Mouse (Mus musculus): ENCODE data around the gene Adgrg3. TPM values are rescaled to one million over a fixed set of nuclear protein-coding genes. Genes with fewer than 3 reads are reported as not detected.

Adgrg3 gene
- polyA plus RNA-seq (2014; fragmentation: Illumina TruSeq; extraction: RNeasy Lipid Tissue Mini Kit (QIAGEN cat#74804); ENCODE audit: low read depth, low replicate concordance), result 2.5 TPM

DNA sequence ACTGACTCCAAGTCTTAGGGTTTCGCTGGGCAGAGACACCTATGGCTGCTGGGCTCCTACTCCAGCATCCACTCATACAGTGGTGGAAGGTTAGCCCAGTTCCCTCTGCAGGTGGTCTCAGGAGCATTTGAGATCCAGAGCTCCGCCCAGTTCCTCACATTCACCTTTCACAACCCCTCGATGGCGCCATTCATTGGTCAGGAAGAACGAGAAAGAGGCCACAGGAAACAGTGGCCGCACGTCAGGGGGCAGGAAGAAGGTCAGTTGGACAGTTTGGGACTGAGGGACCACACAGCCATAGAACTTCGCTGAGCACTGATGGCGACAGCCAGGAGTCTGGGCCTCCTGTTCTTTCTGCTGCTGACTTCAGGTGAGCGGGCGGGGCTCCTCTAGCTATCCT lies at the start of gene Adgrg3:
Gene Adgrg3, plus strand, starts transcription at position 242 of the 400 bp plus-strand sequence.

DNA sequence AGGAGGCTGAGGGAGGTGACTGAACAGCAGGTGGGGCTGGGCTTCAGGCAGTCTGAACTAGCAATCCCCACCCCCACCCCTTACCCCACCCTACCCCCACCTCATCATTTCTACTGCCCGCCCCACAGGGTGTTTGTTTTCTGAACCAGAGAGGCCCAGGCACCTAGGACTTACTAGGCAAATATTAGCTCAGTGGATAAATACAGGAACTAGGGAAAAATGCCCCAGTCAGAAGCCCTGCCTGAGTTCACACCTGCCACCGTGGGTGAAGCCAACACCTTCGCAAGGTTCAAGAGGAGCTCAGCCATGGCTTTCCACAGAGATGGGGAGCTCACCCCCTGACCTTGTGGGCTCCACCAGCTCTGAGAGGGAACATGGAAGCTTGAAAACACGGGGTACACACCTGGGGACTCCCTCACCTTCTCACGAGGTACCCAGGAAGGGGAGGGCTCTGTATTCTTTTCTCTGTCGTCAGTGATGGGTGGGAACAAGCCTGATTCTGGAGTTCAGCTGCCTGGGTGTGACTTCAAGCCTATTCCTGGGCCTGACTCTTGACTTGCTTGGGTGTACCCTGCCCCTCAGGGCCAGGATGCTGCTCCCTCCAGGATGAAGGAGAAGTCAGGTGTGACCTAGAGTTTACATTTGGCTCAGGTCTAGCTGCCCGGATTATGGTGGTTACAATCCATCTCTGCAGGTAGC lies 42.9 kb upstream of the Adgrg3 start, which contains the start of gene Adgrg1:
Gene Adgrg1, plus strand, starts transcription at position 285 of the 699 bp plus-strand sequence.

DNA sequence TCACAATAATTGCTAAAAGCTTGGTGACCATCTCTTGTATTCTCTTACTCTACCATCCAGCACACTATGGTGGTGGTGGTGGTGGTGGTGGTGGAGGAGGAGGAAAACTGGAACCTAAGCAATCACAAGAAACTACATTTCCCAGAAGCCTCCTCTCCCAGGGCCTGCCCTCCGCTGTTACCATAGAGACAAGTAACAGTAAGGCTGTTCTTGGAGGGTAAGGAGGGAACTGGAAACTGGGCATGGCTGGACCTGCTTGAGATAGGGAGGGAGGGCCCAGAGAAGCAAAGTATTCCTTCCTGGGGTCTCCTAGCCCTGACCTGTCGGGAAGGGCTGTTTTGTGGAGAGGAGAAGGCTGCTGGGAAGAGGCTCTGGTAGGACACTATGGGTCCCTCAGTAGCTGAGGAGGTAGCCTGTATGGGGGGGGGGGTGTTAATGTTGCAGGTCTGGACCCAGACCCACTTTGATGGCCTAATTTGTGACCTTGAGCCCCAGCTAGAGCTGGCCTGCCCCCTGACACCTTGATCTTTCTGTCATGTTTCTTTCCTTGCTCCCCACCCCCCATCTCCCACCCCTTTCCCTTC lies 37.5 kb downstream of the Adgrg3 start, which contains the start of gene Drc7:
Gene Drc7, plus strand, starts transcription at position 177 of the 584 bp plus-strand sequence.

DNA sequence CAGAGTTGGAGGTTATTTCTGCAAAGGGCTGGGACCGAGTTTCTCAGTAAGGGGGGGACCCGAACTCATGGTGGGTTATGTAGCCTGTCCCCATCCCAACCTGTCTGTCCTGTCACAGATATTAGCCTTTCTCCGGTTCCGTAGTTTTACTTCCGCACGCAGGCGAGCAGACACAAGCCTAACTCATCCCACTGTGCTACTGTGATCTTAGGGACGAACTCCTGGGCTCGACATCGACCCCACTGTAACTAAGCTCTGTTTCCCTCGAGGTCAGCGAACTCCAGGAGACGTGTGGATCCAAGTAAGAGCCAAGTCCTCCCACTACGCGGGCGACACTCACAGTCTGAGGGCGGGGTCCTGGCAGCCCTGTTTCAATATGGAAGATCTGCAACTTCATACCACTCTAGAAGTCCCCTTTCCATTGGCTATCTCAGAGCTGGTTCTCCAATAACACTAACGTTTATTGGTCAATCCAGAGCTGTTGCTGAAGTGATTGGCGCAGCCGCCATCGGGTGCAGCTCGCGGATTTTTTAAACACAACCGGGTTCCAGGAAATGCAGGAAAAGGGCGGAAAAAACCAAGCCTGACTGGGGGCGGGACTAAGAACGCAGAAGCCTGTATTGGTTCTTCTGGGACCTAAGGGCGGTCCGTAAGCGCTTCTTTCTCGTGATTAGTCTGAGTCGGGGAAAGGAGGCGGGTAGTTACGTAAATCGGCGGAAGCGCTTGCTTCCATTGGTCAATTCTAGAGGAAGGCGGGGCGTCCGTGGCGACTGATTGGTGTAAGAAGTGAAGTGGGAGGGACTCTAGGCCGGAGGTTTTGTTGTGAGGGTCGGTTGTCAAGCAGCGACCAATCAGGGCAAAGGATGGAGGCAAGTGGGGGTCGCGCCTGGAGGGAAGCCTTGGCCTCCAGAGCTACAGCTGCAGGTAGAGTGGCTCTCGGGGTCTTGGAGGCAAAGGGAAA lies 63.2 kb downstream of the Adgrg3 start, which contains the start of gene Katnb1:
Gene Katnb1, plus strand, starts transcription at position 806 of the 961 bp plus-strand sequence.

Other genes with a start within 250 kb of the Adgrg3 start
- 7.1 TPM for gene Cx3cl1, start 245.7 kb upstream of the Adgrg3 start, polyA plus RNA-seq (2014; fragmentation: Illumina TruSeq; extraction: RNeasy Lipid Tissue Mini Kit (QIAGEN cat#74804); ENCODE audit: low read depth, low replicate concordance)
- gene Ccl17, start 207.2 kb upstream of the Adgrg3 start, polyA plus RNA-seq (2014; fragmentation: Illumina TruSeq; extraction: RNeasy Lipid Tissue Mini Kit (QIAGEN cat#74804); ENCODE audit: low read depth, low replicate concordance), result not detected
- 569 TPM for gene Coq9, start 179.4 kb upstream of the Adgrg3 start, polyA plus RNA-seq (2014; fragmentation: Illumina TruSeq; extraction: RNeasy Lipid Tissue Mini Kit (QIAGEN cat#74804); ENCODE audit: low read depth, low replicate concordance)
- 68.4 TPM for gene Ciapin1, start 179.3 kb upstream of the Adgrg3 start, polyA plus RNA-seq (2014; fragmentation: Illumina TruSeq; extraction: RNeasy Lipid Tissue Mini Kit (QIAGEN cat#74804); ENCODE audit: low read depth, low replicate concordance)
- gene Polr2c, start 160.2 kb upstream of the Adgrg3 start, polyA plus RNA-seq (2014; fragmentation: Illumina TruSeq; extraction: RNeasy Lipid Tissue Mini Kit (QIAGEN cat#74804); ENCODE audit: low read depth, low replicate concordance), result 82.7 TPM
- gene Dok4, start 141.4 kb upstream of the Adgrg3 start, polyA plus RNA-seq (2014; fragmentation: Illumina TruSeq; extraction: RNeasy Lipid Tissue Mini Kit (QIAGEN cat#74804); ENCODE audit: low read depth, low replicate concordance), result 17.0 TPM
- gene Ccdc102a, start 99.6 kb upstream of the Adgrg3 start, polyA plus RNA-seq (2014; fragmentation: Illumina TruSeq; extraction: RNeasy Lipid Tissue Mini Kit (QIAGEN cat#74804); ENCODE audit: low read depth, low replicate concordance), result 5.2 TPM
- 0.16 TPM for gene Adgrg5, start 94.0 kb upstream of the Adgrg3 start, polyA plus RNA-seq (2014; fragmentation: Illumina TruSeq; extraction: RNeasy Lipid Tissue Mini Kit (QIAGEN cat#74804); ENCODE audit: low read depth, low replicate concordance)
- gene Adgrg1, start 42.9 kb upstream of the Adgrg3 start, polyA plus RNA-seq (2014; fragmentation: Illumina TruSeq; extraction: RNeasy Lipid Tissue Mini Kit (QIAGEN cat#74804); ENCODE audit: low read depth, low replicate concordance), result 34.5 TPM
- gene Drc7, start 37.4 kb downstream of the Adgrg3 start, polyA plus RNA-seq (2014; fragmentation: Illumina TruSeq; extraction: RNeasy Lipid Tissue Mini Kit (QIAGEN cat#74804); ENCODE audit: low read depth, low replicate concordance), result not detected
- 5.9 TPM for gene Katnb1, start 63.5 kb downstream of the Adgrg3 start, polyA plus RNA-seq (2014; fragmentation: Illumina TruSeq; extraction: RNeasy Lipid Tissue Mini Kit (QIAGEN cat#74804); ENCODE audit: low read depth, low replicate concordance)
- gene Kifc3, start 185.1 kb downstream of the Adgrg3 start, polyA plus RNA-seq (2014; fragmentation: Illumina TruSeq; extraction: RNeasy Lipid Tissue Mini Kit (QIAGEN cat#74804); ENCODE audit: low read depth, low replicate concordance), result 64.4 TPM